Mouse (Mus musculus) intestine, embryonic 14.5 days (tissue): ENCODE measurements around the gene Sgms1. TPM values are rescaled to one million over a fixed set of nuclear protein-coding genes. Genes with fewer than 3 reads are reported as not detected.
"Not testable (repeated sequence)": the region's sequence is repeated elsewhere in the genome, so short reads cannot be mapped to it uniquely, and the experiment has no call there.

Experiments
- ATAC-seq: fragments of 200-750 bp; cut with Nextera tagmentation; replicated peaks from 2 replicates; pipeline ENCODE4 v1.8.0; 2017; ENCODE audit warnings: low read depth, moderate number of reproducible peaks, moderate TSS enrichment, moderate library complexity; ENCODE audit not compliant: low FRiP score, low TSS enrichment
- DNase-seq: peaks from one replicate; pipeline ENCODE4 v3.0.0-alpha.2; 2018; ENCODE audit warnings: low spot score
- H3K27ac ChIP-seq: fragments of 300-500 bp; sonication (generic); 2 replicates; pipeline ENCODE4 v1.5.1; 2014; ENCODE audit warnings: low read depth, mild to moderate bottlenecking, control low read depth
- H3K27me3 ChIP-seq: fragments of 300-500 bp; sonication (generic); replicated peaks from 2 replicates; pipeline ENCODE4 v1.6.1; 2014; ENCODE audit warnings: low read length, control low read depth; ENCODE audit not compliant: control insufficient read depth, insufficient read depth
- H3K36me3 ChIP-seq: fragments of 300-500 bp; sonication (generic); 2 replicates; pipeline ENCODE4 v1.6.1; 2014; ENCODE audit warnings: low read length, control low read depth; ENCODE audit not compliant: control insufficient read depth, insufficient read depth
- H3K4me1 ChIP-seq: fragments of 300-500 bp; sonication (generic); replicated peaks from 2 replicates; pipeline ENCODE4 v1.6.1; 2014; ENCODE audit warnings: low read length, control low read depth, mixed read lengths; ENCODE audit not compliant: control insufficient read depth, insufficient read depth
- H3K4me2 ChIP-seq: fragments of 300-500 bp; sonication (generic); 2 replicates; pipeline ENCODE4 v1.6.1; 2014; ENCODE audit warnings: low read length
- H3K4me3 ChIP-seq: fragments of 300-500 bp; sonication (generic); 2 replicates; pipeline ENCODE4 v1.5.1; 2014; ENCODE audit warnings: low read depth, low read length, control low read depth, mixed read lengths
- H3K9ac ChIP-seq: fragments of 300-500 bp; sonication (generic); 2 replicates; pipeline ENCODE4 v1.6.1; 2014; ENCODE audit warnings: mild to moderate bottlenecking, low read length
- H3K9me3 ChIP-seq: fragments of 300-500 bp; sonication (generic); 2 replicates; pipeline ENCODE4 v1.6.1; 2016; ENCODE audit warnings: low read length, control low read depth; ENCODE audit not compliant: control insufficient read depth
- WGBS: fragments of 180-500 bp; shearing (Covaris S2); extraction: QIAGEN DNeasy Blood & Tissue Kit; methylation state at CpG from one replicate; pipeline ENCODE4 v1.1.7; 2014; 5-methylcytosine and 5-hydroxymethylcytosine counted together
- polyA plus RNA-seq: library from polyadenylated mRNA; unstranded; fragments of >200 nt; fragmentation: Nextera tagmentation; extraction: Ambion mirVana; gene quantifications from 2 replicates; pipeline ENCODE4 v1.2.1, GENCODE M21; 2014

The Sgms1 gene
- polyA plus RNA-seq, 1 experiment from 2014 or later: 37.5 TPM

GRCm38 (mm10) chr19:32322429-32323035, 67.0 kb downstream of the Sgms1 start:
- no peaks in the 10 kb centered on the region for H3K36me3 ChIP-seq
- DNase-seq: peak; percentile 61
- peaks cover 6% of the 10 kb centered on the region; the same call in 1 of the 2 replicates for H3K4me1 ChIP-seq
- peak overlapping the region; percentile 10 for H3K4me3 ChIP-seq
- 0 out of 2 replicates have a peak, but pooled peaks have one; percentile 37 for ATAC-seq
- whole genome bisulfite sequencing: 35% methylated on average over 3 of the region's 3 CpGs
- H3K27ac ChIP-seq: peak overlapping the region; percentile 40; the same call in 1 of the 2 replicates
- peak overlapping the region; percentile 30 for H3K4me2 ChIP-seq
- no peaks in the 10 kb centered on the region for H3K27me3 ChIP-seq
- no peaks in the 10 kb centered on the region for H3K9me3 ChIP-seq
- H3K9ac ChIP-seq: 0 out of 2 replicates have a peak overlapping the region, but pooled peaks have one; percentile 27

- ATAC-seq: peak; percentile 72; the same call in 1 of the 2 replicates
- Histone ChIP-seq H3K9me3 (no peaks in the 10 kb centered on the region), H3K27ac (no peak overlapping the region), H3K27me3 (no peaks in the 10 kb centered on the region), H3K4me3 (no peak overlapping the region), H3K9ac (no peak overlapping the region), H3K36me3 (no peaks in the 10 kb centered on the region), H3K4me1 (no peaks in the 10 kb centered on the region; the same call in 1 of the 2 replicates), H3K4me2 (no peak overlapping the region)
- 40% methylated on average over 4 of the region's 4 CpGs for WGBS
- peak; percentile 72 for DNase-seq
Measured at GRCm38 (mm10) chr19:32320366-32320666, 69.2 kb downstream of the Sgms1 start.

- DNase-seq (no peak), ATAC-seq (0 out of 2 replicates have a peak, but pooled peaks have one; percentile 14)
- no peak overlapping the region for H3K4me2 ChIP-seq
- no peaks in the 10 kb centered on the region for H3K9me3 ChIP-seq
- no peaks in the 10 kb centered on the region; the same call in 1 of the 2 replicates for H3K4me1 ChIP-seq
- no peaks in the 10 kb centered on the region for H3K36me3 ChIP-seq
- H3K27me3 ChIP-seq: no peaks in the 10 kb centered on the region
- no peak overlapping the region for H3K4me3 ChIP-seq
- 47% methylated on average over 12 of the region's 12 CpGs for WGBS
- no peak overlapping the region for H3K27ac ChIP-seq
- no peak overlapping the region for H3K9ac ChIP-seq
Measured at GRCm38 (mm10) chr19:32319531-32320365, 69.8 kb downstream of the Sgms1 start.

GRCm38 (mm10) chr19:32319057-32319456, 70.5 kb downstream of the Sgms1 start:
- no peak for ATAC-seq
- no peak overlapping the region for H3K4me2 ChIP-seq
- no peak overlapping the region for H3K4me3 ChIP-seq
- no peak overlapping the region for H3K27ac ChIP-seq
- H3K9ac ChIP-seq: no peak overlapping the region
- DNase-seq: no peak
- H3K36me3 ChIP-seq: no peaks in the 10 kb centered on the region
- H3K27me3 ChIP-seq: no peaks in the 10 kb centered on the region
- 48% methylated on average over 1 of the region's 1 CpGs for WGBS
- no peaks in the 10 kb centered on the region for H3K9me3 ChIP-seq
- H3K4me1 ChIP-seq: no peaks in the 10 kb centered on the region; the same call in 1 of the 2 replicates

- H3K9me3 ChIP-seq, H3K27me3 ChIP-seq, H3K4me3 ChIP-seq, H3K9ac ChIP-seq, H3K36me3 ChIP-seq, H3K4me1 ChIP-seq, ATAC-seq, H3K4me2 ChIP-seq, DNase-seq, H3K27ac ChIP-seq: not testable (repeated sequence)
- 85% methylated on average over 1 of the region's 1 CpGs for WGBS
Measured at GRCm38 (mm10) chr19:32317347-32317746, 72.2 kb downstream of the Sgms1 start.

GRCm38 (mm10) chr19:32313304-32313703, 76.2 kb downstream of the Sgms1 start:
- H3K27me3 ChIP-seq: no peaks in the 10 kb centered on the region
- no peaks in the 10 kb centered on the region for H3K9me3 ChIP-seq
- 92% methylated on average over 4 of the region's 4 CpGs for WGBS
- no peak overlapping the region for H3K27ac ChIP-seq
- ATAC-seq (no peak), DNase-seq (no peak)
- H3K4me3 ChIP-seq: no peak overlapping the region
- H3K4me2 ChIP-seq: no peak overlapping the region
- H3K36me3 ChIP-seq: no peaks in the 10 kb centered on the region
- no peaks in the 10 kb centered on the region for H3K4me1 ChIP-seq
- no peak overlapping the region for H3K9ac ChIP-seq

- DNase-seq: no peak
- H3K9ac ChIP-seq: no peak overlapping the region
- H3K4me3 ChIP-seq: no peak overlapping the region
- 95% methylated on average over 5 of the region's 5 CpGs for WGBS
- no peak for ATAC-seq
- H3K4me2 ChIP-seq: no peak overlapping the region
- H3K27ac ChIP-seq: no peak overlapping the region
- H3K9me3 ChIP-seq: no peaks in the 10 kb centered on the region
- H3K27me3 ChIP-seq: no peaks in the 10 kb centered on the region
- no peaks in the 10 kb centered on the region for H3K4me1 ChIP-seq
- no peaks in the 10 kb centered on the region for H3K36me3 ChIP-seq
Measured at GRCm38 (mm10) chr19:32311762-32312161, 77.8 kb downstream of the Sgms1 start.

GRCm38 (mm10) chr19:32311063-32311462, 78.5 kb downstream of the Sgms1 start:
- ATAC-seq (no peak), DNase-seq (no peak)
- Histone ChIP-seq H3K9me3 (no peaks in the 10 kb centered on the region), H3K27ac (no peak overlapping the region), H3K27me3 (no peaks in the 10 kb centered on the region), H3K36me3 (no peaks in the 10 kb centered on the region), H3K9ac (no peak overlapping the region), H3K4me3 (no peak overlapping the region), H3K4me1 (no peaks in the 10 kb centered on the region), H3K4me2 (no peak overlapping the region)
- WGBS: 90% methylated on average over 3 of the region's 3 CpGs
